Mouse (Mus musculus) thymus, adult 2 months (tissue): ENCODE measurements at regions not wholly inside any gene's neighbourhood (a gene's known extent, or its start where the extent isn't known, plus 50 kb on each side); places are given as distances from the start of the nearest gene placed in this dataset.

Source experiments
- DNase-seq: peaks from one replicate; pipeline ENCODE4 v3.0.0; 2021
- H3K27ac ChIP-seq: fragments of 200-500 bp; 2 replicates; pipeline ENCODE4 v1.5.1; 2012; ENCODE audit warnings: low read length, control low read depth; ENCODE audit not compliant: control insufficient read depth, insufficient read depth
- H3K27me3 ChIP-seq: fragments of 200-500 bp; 2 replicates; pipeline ENCODE4 v1.6.1; 2012; ENCODE audit warnings: mild to moderate bottlenecking, low read length, moderate library complexity, mixed read lengths; ENCODE audit not compliant: control insufficient read depth, insufficient read depth
- H3K36me3 ChIP-seq: fragments of 200-500 bp; 2 replicates; pipeline ENCODE4 v1.6.1; 2012; ENCODE audit warnings: mild to moderate bottlenecking, low read length, moderate library complexity; ENCODE audit not compliant: control insufficient read depth, insufficient read depth
- H3K4me1 ChIP-seq: fragments of 200-500 bp; replicated peaks from 2 replicates; pipeline ENCODE4 v1.6.1; 2012; ENCODE audit warnings: low read length; ENCODE audit not compliant: control insufficient read depth, insufficient read depth
- H3K4me3 ChIP-seq: fragments of 200-500 bp; 2 replicates; pipeline ENCODE4 v1.5.1; 2012; ENCODE audit warnings: mild to moderate bottlenecking, low read length, control low read depth, moderate library complexity; ENCODE audit not compliant: control insufficient read depth, insufficient read depth
- CTCF ChIP-seq: fragments of 200-500 bp; IDR thresholded peaks from 2 replicates; pipeline ENCODE4 v1.5.1; 2012; ENCODE audit warnings: mild to moderate bottlenecking, control low read depth, low read length, moderate library complexity, borderline replicate concordance; ENCODE audit not compliant: control insufficient read depth, poor library complexity, insufficient read depth; ENCODE audit errors: extremely low read depth
- POLR2A ChIP-seq: fragments of 200-500 bp; IDR thresholded peaks from 2 replicates; pipeline ENCODE4 v1.6.1; 2012; ENCODE audit warnings: mild to moderate bottlenecking, low read length, control low read depth, moderate library complexity; ENCODE audit not compliant: control insufficient read depth, poor library complexity, insufficient read depth; ENCODE audit errors: extremely low read depth
- WGBS: fragments of 180-500 bp; shearing (Covaris S2); methylation state at CpG from one replicate; pipeline ENCODE4 v1.1.7; 2018; 5-methylcytosine and 5-hydroxymethylcytosine counted together

DNA sequence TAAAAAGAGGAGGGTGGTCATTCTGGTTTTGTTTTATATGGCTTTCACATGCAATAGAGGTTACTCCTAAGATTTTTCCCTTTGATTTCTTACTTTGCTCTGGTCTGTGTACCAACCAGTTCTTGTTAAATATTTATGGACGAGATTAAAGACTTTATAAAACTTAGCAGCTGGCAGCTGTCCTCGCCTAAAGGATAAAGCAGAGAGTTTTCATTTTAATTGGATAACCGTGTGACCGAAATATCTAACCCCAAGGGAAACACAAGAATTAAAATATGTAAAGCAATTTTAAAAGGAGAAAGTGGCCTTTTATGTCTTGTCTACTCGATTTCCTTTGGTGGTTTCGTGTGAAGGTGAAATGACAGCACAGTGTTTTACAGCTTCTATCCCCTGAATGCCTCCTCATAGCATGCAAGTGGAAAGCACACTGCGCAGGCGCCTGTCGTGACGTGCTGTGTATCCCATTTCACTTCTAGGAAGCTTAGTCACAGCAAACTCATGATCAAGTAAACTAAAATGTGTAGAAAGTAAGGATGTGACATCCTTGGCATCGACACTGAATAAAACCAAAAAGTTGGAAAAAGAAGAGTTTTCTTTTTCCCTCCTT lies 167.4 kb upstream of the Ddx18 start:
- DNase-seq: no peak
- H3K27ac ChIP-seq: no peak overlapping the region
- no peaks in the 10 kb centered on the region for H3K4me1 ChIP-seq
- no peaks in the 10 kb centered on the region for H3K27me3 ChIP-seq
- H3K36me3 ChIP-seq: no peaks in the 10 kb centered on the region
- H3K4me3 ChIP-seq: no peak overlapping the region
- no peak for TF ChIP-seq CTCF
- TF ChIP-seq POLR2A: no peak
- 89% methylated on average over 11 of the region's 11 CpGs for WGBS

DNA sequence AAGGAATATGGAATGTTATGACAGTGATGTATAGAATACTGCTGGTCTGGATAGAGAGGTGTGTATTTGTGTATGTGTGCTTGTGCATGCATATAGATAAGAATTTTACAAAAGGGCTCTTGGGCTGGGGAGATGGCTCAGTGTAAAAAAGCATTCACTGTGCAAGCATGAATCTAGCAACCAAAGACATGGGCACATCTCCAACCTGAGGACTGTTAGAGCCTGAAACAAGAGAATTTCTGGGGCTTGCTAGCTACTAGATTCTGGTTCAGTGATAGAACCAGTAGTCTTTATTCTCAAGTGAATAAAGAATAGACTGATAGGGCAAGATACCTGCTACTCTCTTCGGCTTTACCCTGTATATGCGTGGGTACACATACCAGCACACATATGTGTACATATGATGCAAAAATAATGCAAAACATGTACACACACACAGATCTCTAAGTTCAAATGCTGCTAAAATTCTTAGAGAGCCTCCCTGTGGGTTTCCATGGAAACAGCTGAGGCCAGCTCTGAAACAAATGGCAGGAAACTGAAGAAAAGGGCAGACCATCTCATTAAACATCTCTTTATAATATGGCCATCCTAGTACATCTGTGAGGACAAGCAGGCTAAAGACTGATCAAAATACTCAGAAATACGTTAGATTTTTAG lies 166.8 kb upstream of the Ddx18 start:
- no peak overlapping the region for H3K27ac ChIP-seq
- no peaks in the 10 kb centered on the region for H3K27me3 ChIP-seq
- 75% methylated on average over 3 of the region's 3 CpGs for WGBS
- no peaks in the 10 kb centered on the region for H3K36me3 ChIP-seq
- TF ChIP-seq CTCF (no peak), POLR2A (no peak)
- no peak for DNase-seq
- no peaks in the 10 kb centered on the region for H3K4me1 ChIP-seq
- no peak overlapping the region for H3K4me3 ChIP-seq

DNA sequence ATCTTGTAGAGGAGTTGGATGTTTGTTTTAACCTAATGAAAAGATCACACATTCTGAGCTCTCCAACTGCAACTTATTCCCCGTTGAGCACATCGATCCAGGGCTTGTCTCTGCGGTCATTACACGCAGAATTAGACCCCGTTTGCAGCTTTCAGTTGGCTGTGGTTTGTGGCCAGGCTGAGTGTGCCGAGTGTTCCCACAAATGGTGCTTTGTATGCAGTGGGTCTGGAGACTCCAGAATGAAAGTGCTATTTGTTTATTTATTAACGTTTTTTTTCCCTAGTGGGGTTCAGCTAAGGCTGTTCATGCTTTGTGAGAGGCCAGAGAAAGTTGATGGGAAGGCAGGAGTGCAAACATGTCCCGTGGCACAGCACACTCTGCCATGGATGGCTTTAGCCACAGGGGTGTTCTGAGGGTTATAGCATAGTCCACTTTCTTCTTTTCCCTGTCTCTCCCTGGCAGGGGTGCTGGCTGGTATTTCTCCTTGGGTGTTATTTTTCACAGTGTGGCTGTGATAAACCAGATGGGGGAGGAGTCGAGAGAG lies 141.6 kb upstream of the Ddx18 start:
- TF ChIP-seq CTCF (no peak), POLR2A (no peak)
- Histone ChIP-seq H3K36me3 (no peaks in the 10 kb centered on the region), H3K4me1 (no peaks in the 10 kb centered on the region), H3K27ac (no peak overlapping the region; the same call in 1 of the 2 replicates), H3K4me3 (no peak overlapping the region), H3K27me3 (no peaks in the 10 kb centered on the region)
- 74% methylated on average over 9 of the region's 9 CpGs for WGBS
- DNase-seq: no peak

DNA sequence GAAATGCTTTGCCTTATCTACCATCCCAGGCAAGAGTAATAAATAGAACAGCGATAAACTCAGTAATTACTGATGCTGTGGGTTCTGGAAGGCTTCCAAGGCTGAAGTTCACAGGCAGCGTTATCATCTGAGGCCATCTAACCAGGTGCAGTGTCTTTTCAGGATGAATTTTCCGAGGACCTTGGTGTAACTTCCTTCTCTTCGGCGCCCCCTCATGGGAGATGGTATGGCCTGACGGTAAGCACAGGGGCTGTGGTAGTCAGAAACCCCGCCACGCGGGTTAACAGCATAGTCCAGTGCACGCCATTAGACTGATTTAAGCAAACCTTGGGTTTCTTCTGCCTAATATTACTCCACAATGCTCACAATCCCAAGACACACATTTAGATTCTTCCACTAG lies 140.5 kb upstream of the Ddx18 start:
- DNase-seq: peak; percentile 32
- TF ChIP-seq CTCF (no peak), POLR2A (no peak)
- WGBS: 67% methylated on average over 10 of the region's 10 CpGs
- Histone ChIP-seq H3K36me3 (no peaks in the 10 kb centered on the region), H3K4me3 (no peak overlapping the region), H3K27me3 (no peaks in the 10 kb centered on the region), H3K27ac (no peak overlapping the region), H3K4me1 (no peaks in the 10 kb centered on the region)

DNA sequence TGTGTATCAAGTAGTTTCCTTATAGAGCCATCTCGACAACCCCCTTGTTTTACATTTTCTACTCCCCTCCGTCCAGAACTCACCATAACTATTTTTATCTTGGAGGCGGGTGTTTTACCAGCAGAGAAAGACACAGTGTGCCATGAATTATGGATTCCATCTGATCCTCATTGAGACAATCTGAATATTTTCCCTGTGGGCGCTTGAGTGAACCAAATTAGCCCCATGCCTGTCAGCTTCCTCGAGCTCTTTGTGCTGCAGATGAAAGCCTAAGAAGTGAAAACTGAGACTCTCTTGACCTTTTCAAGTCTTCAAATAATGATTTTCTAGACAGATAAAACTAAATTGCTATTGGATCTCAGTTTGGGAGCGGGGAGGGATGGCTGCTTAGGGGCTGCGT lies 134.0 kb upstream of the Ddx18 start:
- Histone ChIP-seq H3K27ac (no peak overlapping the region), H3K36me3 (no peaks in the 10 kb centered on the region), H3K27me3 (no peaks in the 10 kb centered on the region), H3K4me1 (no peaks in the 10 kb centered on the region), H3K4me3 (no peak overlapping the region)
- WGBS: 91% methylated on average over 7 of the region's 7 CpGs
- no peak for TF ChIP-seq CTCF
- no peak for TF ChIP-seq POLR2A
- DNase-seq: no peak

DNA sequence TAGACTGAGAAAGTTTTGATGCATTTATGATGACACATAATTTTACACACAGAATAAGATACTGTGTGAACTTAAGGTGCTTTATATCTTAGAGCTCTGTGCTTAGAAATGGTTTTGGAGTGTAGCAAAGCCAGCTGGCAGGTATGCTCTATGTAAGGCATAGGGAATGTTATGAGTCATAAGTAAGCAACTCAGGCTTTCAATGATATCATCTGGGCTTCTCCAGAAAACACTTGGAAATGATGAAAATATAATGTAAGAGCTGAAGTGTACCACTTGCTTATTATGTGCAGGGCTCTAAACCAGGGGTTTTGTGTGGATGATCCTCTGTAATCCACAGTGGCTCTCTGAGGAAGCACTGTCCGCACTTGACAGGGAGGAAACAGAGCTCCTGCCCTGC lies 86.1 kb upstream of the Ddx18 start:
- no peaks in the 10 kb centered on the region for H3K4me1 ChIP-seq
- no peak for DNase-seq
- H3K27me3 ChIP-seq: no peaks in the 10 kb centered on the region
- H3K27ac ChIP-seq: no peak overlapping the region
- H3K36me3 ChIP-seq: no peaks in the 10 kb centered on the region
- H3K4me3 ChIP-seq: no peak overlapping the region
- WGBS: 100% methylated on average over 1 of the region's 1 CpGs
- TF ChIP-seq CTCF (no peak), POLR2A (no peak)
